Mouse (Mus musculus): ENCODE data around the gene Rfx7.

GRCm38 (mm10) chr9:72519246-72519645, 12.8 kb upstream of the Rfx7 start:
- TF ChIP-seq CTCF (IDR thresholded peaks at IDR 0.05; ENCODE audit: extremely low read depth, insufficient read depth, insufficient read length, insufficient replicate concordance) (no peak), POLR2A (IDR thresholded peaks at IDR 0.05; ENCODE audit: low read depth, low read length) (no peak)
